In the genomic region with DNA sequence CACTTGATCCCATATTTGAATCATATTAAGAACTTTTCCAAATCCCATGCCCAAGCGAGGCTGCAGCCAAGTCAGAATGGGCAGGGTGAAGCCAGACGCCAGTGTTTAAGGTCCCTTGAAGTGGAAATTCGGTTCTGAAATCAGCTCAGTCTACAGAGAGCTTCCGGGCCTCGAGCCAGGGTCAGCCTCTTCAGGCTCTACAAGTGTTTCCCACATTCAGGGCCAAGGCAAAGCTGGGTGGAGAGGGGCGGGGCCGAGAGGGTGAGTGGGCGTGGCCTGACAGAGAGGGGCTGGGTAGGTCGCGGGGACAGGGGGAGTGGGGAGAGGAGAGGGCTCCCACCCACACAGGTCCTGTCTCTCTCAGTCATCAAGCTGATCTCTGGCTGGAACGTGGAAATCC, we compare ENCODE assay signal across 8 mouse cellular contexts. TPM values are rescaled to one million over a fixed set of nuclear protein-coding genes. Genes with fewer than 3 reads are reported as not detected.
A peak's percentile ranks its signal among the peaks of the same experiment; 100 is the strongest.
DNase-seq lines count a peak whose midpoint lies in the region; ATAC-seq lines count a peak whose summit lies in the region.

No protein-coding gene starts in this region.

- no peak overlapping the region for H3K4me2 ChIP-seq in midbrain, embryonic 14.5 days (ENCODE audit: low read length)

- no peaks in the 10 kb centered on the region for H3K4me1 ChIP-seq in midbrain, embryonic 14.5 days (ENCODE audit: control insufficient read depth, insufficient read depth, low read length)
- H3K4me1 ChIP-seq in midbrain, embryonic 10.5 days = peaks cover 16% of the 10 kb centered on the region

- 31% methylated on average over 11 of the region's 11 CpGs for WGBS in midbrain, embryonic 14.5 days
- 39% methylated on average over 11 of the region's 11 CpGs for WGBS in midbrain, embryonic 10.5 days

- H3K9ac ChIP-seq in midbrain, embryonic 14.5 days (replicated peaks; ENCODE audit: low read length) = no peak overlapping the region

- DNase-seq in adrenal gland, adult 2 months = peak; percentile 40
- DNase-seq in adrenal gland, adult 8-10 months = no peak
- peak; percentile 47 for DNase-seq in midbrain, embryonic 14.5 days
- no peak for DNase-seq in midbrain, embryonic 10.5 days (ENCODE audit: low spot score)
- peak; percentile 41 to 45 for DNase-seq in heart, adult 9 months (ENCODE audit: low spot score in 2 of 2)
- DNase-seq in lung, postnatal 25 days (ENCODE audit: low spot score) = peak; percentile 87
- DNase-seq in urinary bladder, postnatal 4 days (ENCODE audit: low spot score in 2 of 2) = no peak
- no peak for DNase-seq in layer of hippocampus, postnatal 36 days

- no peaks in the 10 kb centered on the region for H3K27me3 ChIP-seq in midbrain, embryonic 14.5 days (ENCODE audit: control insufficient read depth, insufficient read depth, low read length)
- H3K27me3 ChIP-seq in midbrain, embryonic 10.5 days (ENCODE audit: low read depth, poor library complexity, severe bottlenecking) = peaks cover 15% of the 10 kb centered on the region; the same call in 1 of the 2 replicates

- no peak overlapping the region for H3K27ac ChIP-seq in midbrain, embryonic 14.5 days (replicated peaks; ENCODE audit: low read depth, low read length)
- no peak overlapping the region for H3K27ac ChIP-seq in midbrain, embryonic 10.5 days (replicated peaks)

- no peaks in the 10 kb centered on the region for H3K36me3 ChIP-seq in midbrain, embryonic 14.5 days (ENCODE audit: control insufficient read depth, insufficient read depth, low read length)
- no peaks in the 10 kb centered on the region for H3K36me3 ChIP-seq in midbrain, embryonic 10.5 days

- no peak overlapping the region for H3K4me3 ChIP-seq in midbrain, embryonic 14.5 days (replicated peaks; ENCODE audit: low read depth, low read length)
- H3K4me3 ChIP-seq in midbrain, embryonic 10.5 days = no peak overlapping the region

- no peak for ATAC-seq in midbrain, embryonic 14.5 days (ENCODE audit: low FRiP score, low TSS enrichment)

- H3K9me3 ChIP-seq in midbrain, embryonic 14.5 days (ENCODE audit: control insufficient read depth, low read length) = no peaks in the 10 kb centered on the region
- 0 out of 2 replicates have a peak, but pooled peaks cover 2% of the 10 kb centered on the region for H3K9me3 ChIP-seq in midbrain, embryonic 10.5 days (replicated peaks)

RNA-seq across cellular contexts. Expression of gene Myom3, which starts 38.4 kb away (rescaled TPM):
- under 1 TPM; 0.40 to 0.55 TPM for total RNA-seq in adrenal gland, adult 2 months (2021)
- polyA plus RNA-seq in adrenal gland, adult 2 months (2012; rRNA removed) = 0.08 and 0.10 TPM in 2 replicates
- total RNA-seq in adrenal gland, adult 8-10 months (2022) = under 1 TPM; 0.12 to 0.52 (median 0.22) TPM
- polyA plus RNA-seq in midbrain, embryonic 14.5 days (2014; fragmentation: Nextera tagmentation; extraction: Ambion mirVana) = 0.13 and 0.16 TPM in 2 replicates
- polyA plus RNA-seq in midbrain, embryonic 10.5 days (2016; fragmentation: Nextera tagmentation; extraction: Ambion mirVana) = 0.12 and 0.20 TPM in 2 replicates
- total RNA-seq in layer of hippocampus, postnatal 36 days (2021) = under 1 TPM; 0.60 to 0.71 TPM

RNA-seq across cellular contexts. Expression of gene Srsf10, which starts 57.6 kb away (rescaled TPM):
- total RNA-seq in adrenal gland, adult 2 months (2021) = 100 to 1,000 TPM in 1 of 2 experiments, 10 to 100 TPM in 1; 84.2 to 139 TPM
- polyA plus RNA-seq in adrenal gland, adult 2 months (2012; rRNA removed) = 111 and 117 TPM in 2 replicates
- 100 to 1,000 TPM in 2 of 4 experiments, 10 to 100 TPM in 2; 93.3 to 127 (median 104) TPM for total RNA-seq in adrenal gland, adult 8-10 months (2022)
- polyA plus RNA-seq in midbrain, embryonic 14.5 days (2014; fragmentation: Nextera tagmentation; extraction: Ambion mirVana) = 247 and 266 TPM in 2 replicates
- polyA plus RNA-seq in midbrain, embryonic 10.5 days (2016; fragmentation: Nextera tagmentation; extraction: Ambion mirVana) = 368 and 383 TPM in 2 replicates
- 100 to 1,000 TPM in 1 of 2 experiments, 10 to 100 TPM in 1; 93.9 to 103 TPM for total RNA-seq in layer of hippocampus, postnatal 36 days (2021)

Comparison
In these comparisons a context has a peak if more than half of its experiments do, and no peak if none do; other contexts are left out.
1. DNase-seq: peak in adrenal gland, adult 2 months (single experiment), midbrain, embryonic 14.5 days (single experiment), heart, adult 9 months (2 of 2) and lung, postnatal 25 days (single experiment); none in adrenal gland, adult 8-10 months (single experiment), midbrain, embryonic 10.5 days (single experiment), urinary bladder, postnatal 4 days (0 of 2) and layer of hippocampus, postnatal 36 days (0 of 2).